Mouse (Mus musculus) heart, postnatal 0 days (tissue): Measurements from ENCODE around the gene Gm8265. TPM values are rescaled to one million over a fixed set of nuclear protein-coding genes. Genes with fewer than 3 reads are reported as not detected.
"Not testable (repeated sequence)": the region's sequence is repeated elsewhere in the genome, so short reads cannot be mapped to it uniquely, and the experiment has no call there.

Experiments used
- ATAC-seq: fragments of 200-750 bp; cut with Nextera tagmentation; 2 replicates; pipeline ENCODE4 v1.8.0; 2017; ENCODE audit warnings: low read depth, moderate number of reproducible peaks, moderate library complexity; ENCODE audit not compliant: insufficient read depth
- DNase-seq: peaks from one replicate; pipeline ENCODE4 v3.0.0-alpha.2; 2016; ENCODE audit warnings: low spot score
- H3K27ac ChIP-seq: fragments of 300-500 bp; sonication (generic); 2 replicates; pipeline ENCODE4 v1.5.1; 2014; ENCODE audit warnings: low read depth, mild to moderate bottlenecking
- H3K27me3 ChIP-seq: fragments of 300-500 bp; sonication (generic); 2 replicates; pipeline ENCODE4 v1.6.1; 2014; ENCODE audit warnings: low read length, mixed read lengths; ENCODE audit not compliant: control insufficient read depth, insufficient read depth
- H3K36me3 ChIP-seq: fragments of 300-500 bp; sonication (generic); replicated peaks from 2 replicates; pipeline ENCODE4 v1.6.1; 2014; ENCODE audit warnings: low read length, mixed read lengths; ENCODE audit not compliant: control insufficient read depth, insufficient read depth
- H3K4me1 ChIP-seq: fragments of 300-500 bp; sonication (generic); 2 replicates; pipeline ENCODE4 v1.6.1; 2014; ENCODE audit warnings: antibody characterized with exemption; ENCODE audit not compliant: control insufficient read depth, insufficient read depth
- H3K4me2 ChIP-seq: fragments of 300-500 bp; sonication (generic); 2 replicates; pipeline ENCODE4 v1.6.1; 2014; ENCODE audit warnings: low read depth, mild to moderate bottlenecking, low read length, moderate library complexity
- H3K4me3 ChIP-seq: fragments of 300-500 bp; sonication (generic); 2 replicates; pipeline ENCODE4 v1.5.1; 2014; ENCODE audit warnings: low read depth, low read length
- H3K9ac ChIP-seq: fragments of 300-500 bp; sonication (generic); replicated peaks from 2 replicates; pipeline ENCODE4 v1.6.1; 2014; ENCODE audit warnings: low read depth, low read length, mixed read lengths
- H3K9me3 ChIP-seq: fragments of 300-500 bp; sonication (generic); replicated peaks from 2 replicates; pipeline ENCODE4 v1.6.1; 2016; ENCODE audit warnings: low read length; ENCODE audit not compliant: control insufficient read depth
- WGBS: fragments of 180-500 bp; shearing (Covaris S2); extraction: QIAGEN DNeasy Blood & Tissue Kit; methylation state at CpG from one replicate; pipeline ENCODE4 v1.1.7; 2014; 5-methylcytosine and 5-hydroxymethylcytosine counted together
- polyA plus RNA-seq: library from polyadenylated mRNA; unstranded; fragments of >200 nt; fragmentation: Nextera tagmentation; extraction: Ambion mirVana; gene quantifications from 2 replicates; pipeline ENCODE4 v1.2.1, GENCODE M21; 2015
- total RNA-seq: library from RNA; depleted of rRNA; stranded (reverse); fragments of >200 nt; gene quantifications from 2 replicates; pipeline ENCODE4 v1.2.3, GENCODE M21; 2014; ENCODE audit warnings: low replicate concordance; rRNA removed

Gene Gm8265
- not detected in 2 replicates for total RNA-seq
- not detected in 2 replicates for polyA plus RNA-seq

GRCm38 (mm10) chr14:5632928-5633327 is at the start of gene Gm8265:
Gm8265 (minus strand) TSS chr14:5633028.
- no CpG with 5 or more reads among the region's 1 CpGs for WGBS
- not testable (repeated sequence) for H3K9ac ChIP-seq, DNase-seq, H3K27me3 ChIP-seq, H3K4me3 ChIP-seq, H3K4me2 ChIP-seq, H3K4me1 ChIP-seq, ATAC-seq, H3K27ac ChIP-seq, H3K36me3 ChIP-seq, H3K9me3 ChIP-seq

Other genes with a start within 250 kb of the Gm8265 start
- not detected in 2 replicates for gene Gm3500, start 244.0 kb downstream of the Gm8265 start, total RNA-seq
- not detected in 2 replicates for gene Gm3500, start 244.0 kb downstream of the Gm8265 start, polyA plus RNA-seq
- not detected in 2 replicates for gene Gm3194, start 177.6 kb downstream of the Gm8265 start, total RNA-seq
- gene Gm3194, start 177.6 kb downstream of the Gm8265 start, polyA plus RNA-seq: 0.25 TPM in 1 of 2 replicates, not detected in the other
- gene Gm8246, start 155.2 kb downstream of the Gm8265 start, total RNA-seq: not detected in 2 replicates
- gene Gm8246, start 155.2 kb downstream of the Gm8265 start, polyA plus RNA-seq: not detected in 2 replicates
- gene Gm3187, start 148.8 kb downstream of the Gm8265 start, total RNA-seq: not detected in 2 replicates
- gene Gm3187, start 148.8 kb downstream of the Gm8265 start, polyA plus RNA-seq: not detected in 2 replicates
- not detected in 2 replicates for gene Gm3488, start 131.4 kb downstream of the Gm8265 start, total RNA-seq
- gene Gm3488, start 131.4 kb downstream of the Gm8265 start, polyA plus RNA-seq: 0.25 and 0.52 TPM in 2 replicates
- not detected in 2 replicates for gene Gm3532, start 94.5 kb downstream of the Gm8265 start, total RNA-seq
- gene Gm3532, start 94.5 kb downstream of the Gm8265 start, polyA plus RNA-seq: not detected in 2 replicates
- not detected in 2 replicates for gene Gm9603, start 54.4 kb upstream of the Gm8265 start, total RNA-seq
- gene Gm9603, start 54.4 kb upstream of the Gm8265 start, polyA plus RNA-seq: not detected in 2 replicates
- gene Gm3373, start 108.5 kb upstream of the Gm8265 start, total RNA-seq: not detected in 2 replicates
- not detected in 2 replicates for gene Gm3373, start 108.5 kb upstream of the Gm8265 start, polyA plus RNA-seq
- not detected in 2 replicates for gene Gm3383, start 175.0 kb upstream of the Gm8265 start, total RNA-seq
- gene Gm3383, start 175.0 kb upstream of the Gm8265 start, polyA plus RNA-seq: 0.21 and 0.45 TPM in 2 replicates
- gene Gm3424, start 197.3 kb upstream of the Gm8265 start, total RNA-seq: not detected in 2 replicates
- gene Gm3424, start 197.3 kb upstream of the Gm8265 start, polyA plus RNA-seq: not detected in 2 replicates
- gene Gm8237, start 247.4 kb upstream of the Gm8265 start, total RNA-seq: not detected in 2 replicates
- 0.10 and 0.11 TPM in 2 replicates for gene Gm8237, start 247.4 kb upstream of the Gm8265 start, polyA plus RNA-seq